In genomic region chr8:85700751-85701351, GRCm38 (mm10) we compare ENCODE assay signal across 7 mouse cellular contexts. TPM values are rescaled to one million over a fixed set of nuclear protein-coding genes. Genes with fewer than 3 reads are reported as not detected.
DNase-seq lines count a peak whose midpoint lies in the region; ATAC-seq and TF ChIP-seq lines count a peak whose summit lies in the region.

Gene Neto2, minus strand, starts transcription at chr8:85700924.

- H3K4me1 ChIP-seq in bone marrow macrophage, adult 2 months (ENCODE audit: control insufficient read depth, insufficient read depth, low read length), result 0 out of 2 replicates have a peak, but pooled peaks cover 3% of the 10 kb centered on the region
- H3K4me1 ChIP-seq in embryonic facial prominence, embryonic 15.5 days, result peaks cover 8% of the 10 kb centered on the region; the same call in 1 of the 2 replicates
- 0 out of 2 replicates have a peak, but pooled peaks cover 3% of the 10 kb centered on the region for H3K4me1 ChIP-seq in heart, embryonic 11.5 days (ENCODE audit: control insufficient read depth, insufficient read depth, low read length)
- peaks cover 7% of the 10 kb centered on the region for H3K4me1 ChIP-seq in kidney, embryonic 15.5 days

- ATAC-seq in embryonic facial prominence, embryonic 15.5 days (ENCODE audit: insufficient number of reproducible peaks, low FRiP score, low TSS enrichment, low read depth), result peak; percentile 91
- ATAC-seq in heart, embryonic 11.5 days (replicated peaks; ENCODE audit: insufficient number of reproducible peaks, low FRiP score, low TSS enrichment), result peak; percentile 88
- peak; percentile 93 for ATAC-seq in kidney, embryonic 15.5 days (replicated peaks; ENCODE audit: low FRiP score)
- peak; percentile 30; the same call in 1 of the 2 replicates for ATAC-seq in monocyte, adult 5-6 weeks (replicated peaks; ENCODE audit: insufficient number of reproducible peaks, low FRiP score, low TSS enrichment, poor library complexity, severe bottlenecking)

- H3K27me3 ChIP-seq in embryonic facial prominence, embryonic 15.5 days, result peaks cover 11% of the 10 kb centered on the region; the same call in 1 of the 2 replicates
- H3K27me3 ChIP-seq in heart, embryonic 11.5 days (ENCODE audit: control insufficient read depth, insufficient read depth, low read length), result peaks cover 8% of the 10 kb centered on the region
- peaks cover 15% of the 10 kb centered on the region for H3K27me3 ChIP-seq in kidney, embryonic 15.5 days

- 3% methylated on average over 65 of the region's 65 CpGs for WGBS in embryonic facial prominence, embryonic 15.5 days
- 5% methylated on average over 48 of the region's 65 CpGs for WGBS in heart, embryonic 11.5 days (ENCODE audit: insufficient replicate concordance)
- 6% methylated on average over 49 of the region's 65 CpGs for WGBS in kidney, embryonic 15.5 days

- H3K27ac ChIP-seq in bone marrow macrophage, adult 2 months (ENCODE audit: insufficient read depth, low read depth, low read length), result no peak within 1 kb of the TSS
- peak within 1 kb of the TSS; percentile 84 for H3K27ac ChIP-seq in embryonic facial prominence, embryonic 15.5 days (replicated peaks)
- peak within 1 kb of the TSS; percentile 57 for H3K27ac ChIP-seq in heart, embryonic 11.5 days (ENCODE audit: low read depth, low read length)
- H3K27ac ChIP-seq in kidney, embryonic 15.5 days, result peak within 1 kb of the TSS; percentile 85

- H3K9ac ChIP-seq in embryonic facial prominence, embryonic 15.5 days, result peak within 1 kb of the TSS; percentile 58
- peak within 1 kb of the TSS; percentile 82 for H3K9ac ChIP-seq in heart, embryonic 11.5 days (ENCODE audit: low read depth, low read length)
- peak within 1 kb of the TSS; percentile 59 for H3K9ac ChIP-seq in kidney, embryonic 15.5 days

- peak within 1 kb of the TSS; percentile 62 for H3K4me3 ChIP-seq in bone marrow macrophage, adult 2 months (ENCODE audit: insufficient read depth, low read length)
- peak within 1 kb of the TSS; percentile 65 for H3K4me3 ChIP-seq in embryonic facial prominence, embryonic 15.5 days (replicated peaks)
- H3K4me3 ChIP-seq in heart, embryonic 11.5 days (ENCODE audit: low read depth, low read length), result peak within 1 kb of the TSS; percentile 67
- H3K4me3 ChIP-seq in kidney, embryonic 15.5 days (replicated peaks), result peak within 1 kb of the TSS; percentile 58

- TF ChIP-seq CTCF in bone marrow macrophage, adult 2 months (IDR thresholded peaks at IDR 0.05; ENCODE audit: low read depth, low read length), result 0 out of 2 replicates have a peak, but pooled peaks have one; percentile 26

- H3K9me3 ChIP-seq in embryonic facial prominence, embryonic 15.5 days (replicated peaks), result no peaks in the 10 kb centered on the region
- H3K9me3 ChIP-seq in heart, embryonic 11.5 days (replicated peaks; ENCODE audit: control insufficient read depth, low read length), result no peaks in the 10 kb centered on the region
- no peaks in the 10 kb centered on the region for H3K9me3 ChIP-seq in kidney, embryonic 15.5 days (replicated peaks)

- peak; percentile 73 for DNase-seq in liver
- DNase-seq in spleen, postnatal 36 days (ENCODE audit: low spot score in 2 of 2), result peak; percentile 58 to 60

- peak within 1 kb of the TSS; percentile 91 for H3K4me2 ChIP-seq in embryonic facial prominence, embryonic 15.5 days (replicated peaks)
- H3K4me2 ChIP-seq in heart, embryonic 11.5 days, result peak within 1 kb of the TSS; percentile 98
- H3K4me2 ChIP-seq in kidney, embryonic 15.5 days, result peak within 1 kb of the TSS; percentile 77

- H3K36me3 ChIP-seq in embryonic facial prominence, embryonic 15.5 days, result no peaks in the 10 kb centered on the region
- H3K36me3 ChIP-seq in heart, embryonic 11.5 days (ENCODE audit: control insufficient read depth, insufficient read depth, low read length), result no peaks in the 10 kb centered on the region
- H3K36me3 ChIP-seq in kidney, embryonic 15.5 days, result no peaks in the 10 kb centered on the region

- no peak for TF ChIP-seq POLR2A in bone marrow macrophage, adult 2 months (IDR thresholded peaks at IDR 0.05; ENCODE audit: borderline replicate concordance, low read depth, low read length)

RNA-seq across cellular contexts. Expression of gene Neto2, which starts in this region (rescaled TPM):
- polyA plus RNA-seq in bone marrow macrophage, adult 2 months (2012; ENCODE audit: insufficient read depth, insufficient read length, missing spikeins), result 0.37 and 0.38 TPM in 2 replicates
- polyA plus RNA-seq in embryonic facial prominence, embryonic 15.5 days (2015; fragmentation: Nextera tagmentation; extraction: Ambion mirVana), result 7.4 and 7.5 TPM in 2 replicates
- polyA plus RNA-seq in heart, embryonic 11.5 days (2014; fragmentation: Nextera tagmentation; extraction: Ambion mirVana), result 6.7 and 6.9 TPM in 2 replicates
- polyA plus RNA-seq in kidney, embryonic 15.5 days (2015; fragmentation: Nextera tagmentation; extraction: Ambion mirVana), result 16.6 and 18.9 TPM in 2 replicates
- 0.39 to 1.4 TPM (median 0.86 TPM) in 3 replicates for total RNA-seq in monocyte, adult 5-6 weeks (2017)

Comparison
In these comparisons a context has a peak if more than half of its experiments do, and no peak if none do; other contexts are left out.
1. ATAC-seq: peak in every context shown above with its lines; median percentile 93 in kidney, embryonic 15.5 days; 91 in embryonic facial prominence, embryonic 15.5 days; 88 in heart, embryonic 11.5 days; 30 in monocyte, adult 5-6 weeks.